Mouse (Mus musculus): ENCODE measurements around the gene Ankrd13a.

Ankrd13a gene

DNA sequence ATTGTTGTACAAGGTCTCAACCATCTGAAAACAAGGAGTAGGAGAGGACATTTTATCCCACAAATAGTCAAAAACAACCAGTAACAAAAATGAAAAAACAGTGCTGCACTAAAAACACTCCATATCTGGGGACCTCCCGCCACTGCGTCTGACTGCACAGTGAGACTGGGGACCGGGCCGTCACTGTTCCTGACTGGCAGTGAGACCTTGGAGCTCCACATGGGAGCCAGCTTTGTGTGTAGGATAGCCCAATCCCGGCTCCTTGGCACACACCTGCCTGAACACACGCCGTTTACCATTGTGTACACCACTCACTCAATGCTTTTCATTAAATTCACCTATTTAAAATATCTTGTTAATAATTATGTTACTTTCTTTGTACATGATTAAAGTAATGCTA lies 7.3 kb upstream of the Ankrd13a start:
- no peak for DNase-seq (ENCODE audit: low spot score)

DNA sequence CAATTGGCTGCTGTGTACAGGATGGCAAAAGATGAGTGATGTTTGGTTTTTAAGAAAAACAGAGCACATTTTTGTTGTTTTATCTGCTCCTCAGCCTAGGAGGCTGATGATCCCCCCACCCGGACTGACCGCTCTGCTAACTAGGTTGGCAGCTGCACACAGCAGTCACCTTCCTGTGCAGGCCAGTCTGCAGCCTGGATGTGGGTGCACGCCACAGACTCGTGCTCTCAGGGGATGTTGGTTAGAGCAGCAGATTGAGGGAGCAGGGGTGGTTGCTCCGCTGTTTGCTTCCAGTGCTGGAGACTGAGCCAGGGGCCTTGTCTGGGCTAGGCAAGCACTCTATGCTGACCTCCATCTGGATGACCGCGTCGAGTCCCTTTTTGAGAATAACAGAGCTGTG lies 4.7 kb upstream of the Ankrd13a start:
- no peak for DNase-seq (ENCODE audit: low spot score)

DNA sequence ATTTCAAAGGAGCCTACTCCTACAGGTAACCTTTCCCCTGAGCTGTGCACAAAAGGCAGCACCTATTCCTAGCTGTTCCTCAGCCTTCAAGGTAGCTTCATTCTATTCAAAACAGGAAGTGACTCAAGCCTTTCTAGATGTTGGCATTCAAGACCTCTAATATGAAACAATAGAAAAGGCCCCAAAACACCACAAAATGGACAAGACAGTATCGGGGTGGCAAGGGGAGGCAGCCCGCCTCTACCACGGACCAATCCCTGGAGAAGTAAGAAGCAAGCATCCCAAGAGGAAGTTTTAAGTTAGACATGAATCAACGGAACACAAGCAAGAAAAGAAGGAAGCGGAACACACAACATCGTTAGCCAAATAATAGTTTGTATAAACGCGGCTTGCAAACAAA lies 2.7 kb upstream of the Ankrd13a start:
- no peak for DNase-seq (ENCODE audit: low spot score)

DNA sequence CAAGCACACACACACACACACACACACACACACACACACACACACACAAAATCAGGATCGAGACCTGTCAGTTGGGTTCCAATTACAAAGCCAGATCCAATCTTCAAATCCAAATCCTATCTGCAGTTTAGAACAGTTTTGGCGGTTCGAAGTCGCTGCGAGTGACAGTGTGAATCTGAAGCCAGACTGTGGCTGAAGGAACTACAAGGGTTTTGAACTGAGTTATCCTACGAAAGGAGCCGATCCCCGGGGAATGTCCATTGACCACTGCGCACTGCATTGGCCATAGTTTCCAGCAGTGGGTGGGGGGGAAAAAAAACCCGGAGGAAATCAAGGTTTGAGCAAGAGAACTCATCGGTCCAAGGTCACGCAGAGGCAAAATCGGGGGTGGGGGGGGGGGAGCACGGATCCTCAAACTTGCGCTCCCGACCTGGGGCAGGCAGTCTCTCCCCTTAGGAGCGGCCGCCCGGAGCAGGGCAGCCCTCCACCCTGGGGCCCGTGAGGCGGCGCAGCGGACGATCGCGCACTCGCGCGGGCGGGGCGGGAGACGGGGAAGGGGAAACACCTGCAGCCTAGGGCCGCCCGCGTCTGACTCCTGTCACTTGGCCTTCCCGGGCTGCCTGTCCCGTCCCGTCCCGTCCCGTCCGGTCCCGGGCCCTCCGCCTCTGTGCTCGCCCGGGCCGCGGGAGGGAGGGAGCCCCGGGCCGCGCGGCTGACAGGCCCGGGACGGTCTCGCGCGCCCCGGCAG lies 1.8 kb upstream of the Ankrd13a start:
- peak; percentile 57 for DNase-seq (ENCODE audit: low spot score)

DNA sequence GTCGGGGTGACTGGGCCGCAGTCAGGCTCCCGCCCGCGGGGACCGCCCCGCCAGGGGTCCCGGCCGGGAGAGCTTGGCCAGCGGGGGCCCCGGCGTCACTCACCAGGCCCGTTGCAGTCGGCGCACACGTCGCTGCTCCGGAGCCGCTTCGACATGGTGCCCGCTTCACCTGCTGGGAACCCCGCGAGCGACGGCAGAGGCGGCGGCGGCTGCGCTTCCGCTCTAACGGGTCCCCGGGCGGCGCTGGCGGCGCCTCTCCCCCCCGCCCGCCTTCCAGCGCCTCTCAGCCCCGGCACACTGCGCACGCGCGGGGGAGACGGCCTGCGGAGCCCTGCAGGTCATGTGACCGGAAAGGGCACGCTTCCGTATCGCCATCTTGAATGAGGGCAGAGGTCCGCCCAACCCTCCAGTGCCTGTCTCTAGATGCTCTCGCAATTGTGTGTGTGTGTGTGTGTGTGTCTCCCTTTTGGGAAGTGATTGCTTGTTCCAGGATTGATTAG lies 1.2 kb upstream of the Ankrd13a start:
- peak; percentile 97 for DNase-seq (ENCODE audit: low spot score)

DNA sequence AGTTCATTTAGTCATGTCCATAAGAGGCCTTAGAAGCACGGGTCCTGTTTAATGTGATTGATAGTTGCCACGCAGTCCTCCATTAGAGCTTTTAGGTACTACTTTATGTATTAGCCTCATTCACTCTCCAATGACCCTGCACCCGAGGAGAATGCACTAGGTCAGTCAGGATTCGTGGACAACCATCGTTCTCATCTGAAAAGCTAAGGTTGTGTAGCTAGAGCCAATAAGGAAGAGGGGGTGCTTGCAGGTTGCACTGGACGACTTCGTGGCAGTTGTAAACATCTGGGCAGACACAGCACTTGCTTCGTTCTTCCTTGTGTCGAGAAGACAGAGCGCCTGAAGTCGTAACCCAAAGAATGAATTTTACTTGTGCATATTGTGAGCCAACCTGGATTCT lies 697 bp upstream of the Ankrd13a start:
- DNase-seq (ENCODE audit: low spot score): no peak

DNA sequence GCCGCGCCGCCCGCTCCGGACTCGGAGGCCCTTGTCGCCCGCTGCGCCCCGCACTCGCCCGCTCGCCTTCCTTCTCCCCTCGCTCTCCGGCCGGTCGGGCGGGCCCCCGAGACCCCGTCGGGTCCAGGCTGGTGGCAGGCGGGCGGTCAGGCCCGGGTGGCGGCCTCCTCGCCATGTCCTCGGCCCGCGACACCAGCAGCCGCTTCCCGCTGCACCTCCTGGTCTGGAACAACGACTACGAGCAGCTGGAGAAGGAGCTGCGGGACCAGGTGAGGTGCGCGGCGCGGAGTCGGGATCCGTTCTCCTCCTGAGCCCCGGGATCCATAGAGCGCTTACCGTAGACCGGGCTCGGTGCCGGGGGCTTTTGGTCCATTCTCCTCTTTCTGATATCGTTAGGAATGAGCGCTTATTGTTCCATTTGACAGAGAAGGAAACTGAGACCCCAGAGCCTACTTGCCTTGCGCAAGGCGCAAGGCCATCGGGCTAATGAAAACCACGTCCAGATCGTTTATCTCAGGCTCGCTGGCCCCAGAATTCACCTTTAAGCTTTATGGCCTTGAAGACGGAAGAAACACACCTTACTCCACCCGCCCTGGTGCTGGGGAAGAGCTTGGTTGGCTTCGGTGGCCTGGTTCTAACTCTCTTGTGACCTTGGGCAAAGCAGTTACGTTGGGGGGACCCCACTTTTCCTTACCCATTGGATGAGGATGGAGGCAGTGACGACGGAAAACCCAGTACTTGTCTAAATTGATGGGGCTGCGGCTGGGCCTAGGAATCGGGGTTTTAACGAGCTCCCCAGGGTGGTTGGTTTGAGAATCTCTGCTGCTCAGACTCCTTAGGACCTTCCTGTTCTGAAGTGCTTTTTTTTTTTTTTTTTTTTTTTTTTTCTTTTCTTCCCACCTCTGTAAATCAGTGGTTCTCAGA lies 841 bp downstream of the Ankrd13a start, which contains the start of gene Git2:
Gene Git2, minus strand, starts transcription at position 462 of the 924 bp plus-strand sequence.
- DNase-seq (ENCODE audit: low spot score): no peak

DNA sequence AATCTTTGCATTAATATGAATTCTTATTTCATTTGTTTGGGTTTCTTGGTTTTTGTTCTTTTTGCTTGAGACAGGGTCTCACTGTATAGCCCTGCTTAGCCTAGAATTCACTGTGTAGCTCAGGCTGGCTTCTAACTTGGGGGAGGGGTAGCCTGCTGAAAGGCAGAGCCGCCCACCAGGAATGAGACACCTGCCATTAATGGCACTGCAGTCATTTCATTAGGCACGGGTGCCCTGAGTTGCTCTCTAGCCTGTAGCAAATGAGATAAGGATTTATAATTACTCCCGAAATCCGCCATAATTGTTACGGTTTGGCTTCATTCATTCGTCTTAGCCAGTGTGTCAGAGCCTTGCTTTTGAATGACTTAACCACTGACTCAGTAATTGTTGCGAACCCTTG lies 1.7 kb downstream of the Ankrd13a start:
- no peak for DNase-seq (ENCODE audit: low spot score)

DNA sequence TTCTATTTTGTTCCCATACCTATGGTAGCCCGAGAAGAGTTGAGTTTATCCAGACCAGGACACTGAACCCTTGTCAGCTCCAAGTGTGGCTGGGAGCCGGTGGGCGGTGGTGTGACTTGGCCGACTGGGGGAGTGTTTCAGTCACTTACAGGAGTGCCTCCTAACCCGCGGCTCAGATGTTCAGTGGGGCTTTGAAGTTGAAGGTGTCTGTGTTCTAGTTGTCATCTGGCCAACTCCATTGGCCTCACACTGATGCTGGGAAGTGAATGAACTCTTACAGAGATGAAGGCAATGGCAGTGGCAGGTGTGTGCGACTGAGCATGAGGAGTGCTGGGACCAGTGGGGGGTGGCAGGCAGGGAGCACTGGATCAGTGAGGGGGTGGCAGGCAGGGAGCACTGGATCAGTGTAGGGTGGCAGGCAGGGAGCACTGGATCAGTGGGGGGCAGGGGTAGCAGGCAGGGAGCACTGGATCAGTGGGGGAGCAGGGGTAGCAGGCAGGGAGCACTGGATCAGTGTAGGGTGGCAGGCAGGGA lies 5.5 kb downstream of the Ankrd13a start:
- no peak for DNase-seq (ENCODE audit: low spot score)

DNA sequence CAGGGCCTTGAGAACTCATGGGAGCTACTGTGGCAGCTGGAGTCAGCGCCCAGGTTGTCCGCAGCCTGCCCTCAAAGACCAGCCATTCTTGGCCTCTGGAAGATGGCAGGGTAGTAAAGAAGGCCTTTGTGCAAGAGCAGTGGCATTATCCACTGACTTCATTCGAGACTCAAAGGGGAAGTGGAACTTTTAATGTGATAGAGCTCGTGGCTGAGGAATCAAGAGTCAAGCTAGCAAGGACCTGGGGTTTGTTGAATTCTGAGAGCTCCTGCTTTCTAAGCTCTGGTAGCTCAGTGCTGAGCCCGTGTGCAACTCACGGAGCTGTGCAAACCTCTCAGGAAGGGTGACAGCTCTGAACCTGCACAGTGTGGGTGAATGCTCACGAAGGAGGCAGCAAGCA lies 6.4 kb downstream of the Ankrd13a start:
- DNase-seq (ENCODE audit: low spot score): no peak

DNA sequence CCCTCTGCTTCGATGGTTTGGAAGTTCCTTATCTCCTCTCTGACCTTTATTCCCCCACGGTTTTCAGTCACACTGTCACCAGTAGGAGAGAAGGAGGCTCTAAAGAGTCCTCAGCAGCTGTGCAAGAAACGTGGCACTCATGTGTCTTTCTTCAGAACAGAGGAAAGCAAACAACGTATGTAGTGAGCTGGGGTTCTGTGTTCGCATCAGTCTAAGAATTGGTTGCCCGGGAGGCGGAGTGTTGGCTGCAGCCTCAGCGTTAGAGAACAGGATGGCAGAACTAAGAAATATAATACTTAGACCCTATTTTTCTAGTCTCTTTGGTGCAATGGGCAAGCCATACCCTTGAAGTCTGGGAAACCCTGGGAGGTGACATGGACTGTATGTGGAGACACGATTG lies 8.5 kb downstream of the Ankrd13a start:
- DNase-seq (ENCODE audit: low spot score): no peak

DNA sequence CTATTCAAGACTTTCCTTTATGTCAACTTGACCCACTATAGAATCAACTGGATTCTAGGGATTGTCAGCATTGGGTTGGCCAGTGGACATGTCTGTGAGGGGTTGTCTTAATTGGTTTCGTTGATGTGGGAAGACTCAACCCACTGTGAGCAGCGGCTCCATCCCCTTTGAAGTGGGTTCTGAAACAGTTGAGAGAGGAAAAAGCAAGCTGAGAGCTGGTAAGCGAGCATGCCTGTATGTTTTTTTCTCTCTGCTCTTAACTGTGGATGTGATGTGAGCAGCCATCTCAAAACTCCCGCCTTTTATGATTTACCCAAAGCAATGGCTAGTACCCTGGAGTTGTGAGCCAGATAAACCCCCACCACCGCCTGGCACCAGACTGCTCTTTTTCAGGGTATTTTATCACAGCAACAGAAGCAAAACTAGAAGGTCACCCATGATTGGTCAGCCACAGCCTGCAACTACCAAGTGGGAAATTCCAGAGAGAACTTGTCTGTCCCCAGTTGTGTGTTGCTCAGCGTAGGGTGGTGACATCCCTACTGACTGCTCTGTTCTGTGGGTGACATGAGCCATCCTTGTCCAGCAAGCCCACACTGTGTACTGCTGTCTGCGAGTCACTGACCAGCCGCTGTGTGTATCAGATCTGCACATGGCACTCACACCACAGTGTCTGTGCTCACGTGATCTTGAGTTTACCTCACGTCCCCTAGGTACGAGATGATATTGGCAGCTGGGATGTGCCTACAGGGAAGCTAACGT lies 9.1 kb downstream of the Ankrd13a start:
- DNase-seq (ENCODE audit: low spot score): no peak

DNA sequence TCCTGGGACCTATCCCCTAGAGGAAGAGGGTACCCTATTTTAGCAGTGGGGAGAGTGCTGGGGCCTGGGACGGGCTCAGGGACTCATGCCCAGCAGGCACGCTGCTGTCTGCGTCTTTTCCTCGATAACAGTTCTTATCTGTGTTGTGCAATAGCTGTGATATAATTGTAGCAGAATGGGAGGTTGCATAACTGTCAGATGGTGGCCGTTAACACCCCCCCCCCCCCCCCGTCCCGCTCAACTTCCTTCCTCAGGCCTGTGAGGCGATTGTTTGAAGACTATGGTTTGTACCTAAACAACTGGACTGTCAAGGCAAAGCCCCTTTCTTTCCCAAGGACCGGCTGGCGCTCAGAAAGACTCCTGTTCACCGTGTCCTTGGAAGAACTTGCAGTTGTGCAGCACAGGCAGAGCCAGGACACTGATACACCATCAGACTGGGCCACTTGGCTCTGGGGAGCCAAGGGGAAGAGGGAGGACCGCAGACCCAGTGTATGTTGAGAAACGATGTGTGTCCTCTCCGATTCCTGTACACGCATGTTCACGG lies 10.2 kb downstream of the Ankrd13a start:
- peak; percentile 50 for DNase-seq (ENCODE audit: low spot score)

DNA sequence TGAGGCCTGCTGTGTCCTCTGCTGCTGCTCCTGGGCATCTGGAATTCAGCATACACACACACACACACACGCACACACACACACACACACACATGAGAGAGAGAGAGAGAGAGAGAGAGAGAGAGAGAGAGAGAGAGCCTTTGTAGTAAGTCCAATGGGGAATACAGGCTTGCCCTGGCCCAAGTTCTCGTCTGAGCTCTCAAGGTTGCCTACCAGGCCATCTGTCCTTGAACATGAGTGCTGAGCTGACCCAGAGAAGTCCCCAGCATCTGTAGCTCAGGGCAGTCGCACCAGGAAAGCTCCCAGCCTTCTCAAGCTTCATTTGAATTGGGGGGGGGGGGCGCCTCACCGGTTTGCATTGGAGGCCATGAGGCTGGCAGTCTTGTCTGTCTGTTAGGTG lies 10.7 kb downstream of the Ankrd13a start:
- DNase-seq (ENCODE audit: low spot score): no peak

DNA sequence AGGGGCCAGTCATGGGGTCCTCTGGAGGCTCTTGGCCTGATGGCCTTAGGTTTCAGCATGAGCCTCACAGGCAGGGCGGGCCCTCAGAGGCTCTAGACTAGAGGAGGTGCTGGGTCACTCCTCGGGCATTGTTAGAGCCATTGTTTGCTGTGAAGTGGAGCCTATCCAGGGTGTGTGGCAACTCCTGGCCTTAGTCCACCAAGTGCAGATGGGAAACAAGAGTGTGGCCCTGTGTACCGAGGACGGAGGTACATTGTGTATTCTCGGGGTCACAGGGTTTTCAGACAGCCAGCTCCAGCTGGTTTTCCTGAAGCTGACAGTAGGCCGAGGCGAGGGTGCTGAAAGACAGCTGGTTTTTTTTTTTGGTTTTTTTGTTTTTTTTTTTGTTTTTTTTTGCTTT lies 18.8 kb downstream of the Ankrd13a start:
- no peak for DNase-seq (ENCODE audit: low spot score)

DNA sequence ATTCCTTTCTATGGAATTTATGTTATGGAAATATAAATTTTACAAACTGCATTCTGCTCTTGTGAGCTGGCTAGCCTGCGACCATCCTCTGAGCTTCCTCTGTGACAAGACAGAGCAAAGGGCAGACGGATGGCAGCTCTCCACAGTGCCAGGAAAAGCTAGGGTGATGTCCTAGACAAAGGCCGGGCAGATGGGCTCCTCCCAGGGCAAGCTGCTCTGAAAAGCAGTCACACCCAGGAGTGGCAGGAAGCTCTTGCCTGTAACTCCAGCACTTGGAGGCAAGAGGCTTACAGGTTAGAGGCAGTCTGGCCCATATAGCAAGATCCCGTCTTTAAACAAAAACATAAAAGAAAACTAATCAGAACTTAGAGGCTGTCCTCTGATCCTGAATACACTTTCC lies 20.1 kb downstream of the Ankrd13a start:
- no peak for DNase-seq (ENCODE audit: low spot score)

DNA sequence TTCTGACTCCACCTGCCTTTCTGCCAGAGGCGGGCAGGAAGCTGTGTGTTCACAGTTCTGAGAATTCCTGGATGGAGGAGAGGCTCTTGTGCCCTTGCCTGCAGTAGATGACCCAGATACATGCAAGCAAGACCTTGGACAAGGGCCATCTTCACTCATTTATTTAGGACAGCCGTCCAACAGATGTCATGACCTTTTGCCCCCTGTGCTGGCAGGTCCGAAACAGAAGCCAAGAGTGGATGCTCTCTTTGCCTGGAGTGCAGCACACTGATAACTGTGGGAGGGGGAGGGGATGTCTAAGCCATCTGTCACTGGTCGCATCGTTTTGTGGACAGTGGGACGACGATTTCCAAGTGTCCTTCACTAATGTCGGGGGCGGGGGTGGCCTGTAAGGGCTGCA lies 20.8 kb downstream of the Ankrd13a start:
- DNase-seq (ENCODE audit: low spot score): no peak

DNA sequence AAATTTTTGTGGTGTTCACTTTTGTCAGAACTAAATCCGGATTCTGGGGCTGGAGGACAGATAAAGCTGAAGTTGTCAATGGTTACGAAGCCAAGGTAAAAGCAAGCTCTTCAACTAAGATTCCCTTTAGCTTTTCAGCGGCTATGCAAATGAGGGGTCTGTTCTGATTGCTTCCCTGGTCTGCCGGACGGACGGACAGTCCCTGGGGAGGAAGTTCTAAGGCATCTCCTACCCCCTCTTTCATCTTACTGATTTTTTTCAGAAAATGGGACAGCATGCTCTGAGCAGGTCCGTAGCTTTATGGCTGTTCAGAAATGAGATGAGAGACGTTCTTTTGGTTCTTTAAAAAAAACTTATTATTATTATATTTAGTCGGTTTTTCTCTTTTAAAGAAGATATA lies 21.2 kb downstream of the Ankrd13a start:
- DNase-seq (ENCODE audit: low spot score): no peak

DNA sequence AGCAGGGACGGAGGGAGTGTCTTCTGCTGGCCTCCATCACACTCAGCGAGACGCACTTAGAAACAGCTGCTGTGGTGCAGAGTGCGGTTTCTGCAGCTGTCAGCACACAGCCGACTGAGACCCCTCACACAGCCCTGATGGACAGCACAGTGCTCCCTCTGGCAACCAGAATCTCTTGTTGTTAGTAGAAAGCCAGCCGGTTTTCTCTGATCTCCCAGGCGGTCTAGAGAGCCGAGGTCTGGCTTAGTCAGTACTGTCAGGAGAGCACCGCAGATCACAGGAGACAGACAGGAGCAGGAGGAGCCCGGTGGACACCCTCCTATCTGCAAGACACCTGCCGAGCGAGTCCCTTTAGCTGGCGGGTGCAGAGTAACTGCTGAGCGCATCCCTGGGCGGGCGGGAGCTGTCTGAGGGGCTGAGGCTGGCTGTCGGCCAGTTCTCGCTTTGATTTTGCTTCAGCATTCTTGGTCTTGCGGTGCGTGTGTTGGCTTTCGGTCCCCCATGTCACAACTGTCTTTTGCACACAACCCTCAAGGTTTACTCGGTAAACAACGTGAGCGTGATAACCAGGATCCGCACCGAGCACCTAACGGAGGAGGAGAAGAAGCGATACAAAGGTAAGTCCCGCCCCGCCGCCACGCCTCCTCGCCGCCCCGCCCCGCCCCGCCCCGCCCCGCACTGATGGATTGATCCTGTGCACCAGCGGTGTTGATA lies 22.0 kb downstream of the Ankrd13a start:
- DNase-seq (ENCODE audit: low spot score): no peak

DNA sequence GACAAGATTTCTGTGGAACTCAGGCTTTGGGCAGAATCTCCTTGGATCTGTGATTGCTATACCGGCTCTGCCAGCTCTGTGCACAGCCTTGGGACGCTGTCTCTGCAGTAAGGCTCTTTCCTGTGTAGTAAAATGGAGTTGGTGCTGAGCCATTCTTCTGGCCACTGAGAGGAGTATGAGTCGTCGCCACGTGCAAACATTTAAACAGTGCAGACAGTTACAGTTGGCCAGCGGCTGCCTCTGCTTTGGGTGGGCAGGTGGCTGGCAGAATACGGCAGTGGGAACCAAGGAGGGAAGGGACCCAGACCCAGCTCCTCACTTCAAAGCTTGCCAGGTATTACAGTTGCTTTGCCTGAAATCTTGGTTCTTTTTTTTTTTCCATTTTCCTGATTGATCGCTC lies 22.8 kb downstream of the Ankrd13a start:
- DNase-seq (ENCODE audit: low spot score): no peak

DNA sequence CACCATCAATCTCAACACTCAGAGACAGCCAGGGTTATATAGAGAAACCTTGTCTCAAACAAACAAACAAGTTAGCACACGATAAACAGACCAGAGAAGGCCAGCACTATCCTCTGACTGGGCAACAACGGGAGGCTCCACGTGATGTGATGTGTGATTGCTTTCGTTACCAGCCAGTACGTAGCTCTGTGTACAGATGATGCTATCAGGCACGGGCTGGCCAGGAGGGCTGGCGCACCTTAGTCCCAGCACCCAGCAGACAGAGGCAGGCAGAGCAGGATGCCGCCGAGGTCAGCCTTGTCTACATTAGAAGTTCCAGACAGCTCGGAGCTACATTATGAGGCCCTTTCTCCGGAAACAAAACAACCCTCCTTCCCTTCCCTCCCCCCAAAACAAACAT lies 25.4 kb downstream of the Ankrd13a start:
- DNase-seq (ENCODE audit: low spot score): no peak
